Mouse (Mus musculus) heart, adult 10 weeks (tissue): ENCODE data around the gene Dynlt3. TPM values are rescaled to one million over a fixed set of nuclear protein-coding genes. Genes with fewer than 3 reads are reported as not detected.

ENCODE experiments used
- polyA plus RNA-seq: library from polyadenylated mRNA; stranded (reverse); fragments of 350-450 nt; fragmentation: Illumina TruSeq; extraction: RNeasy Lipid Tissue Mini Kit (QIAGEN cat#74804); gene quantifications from one replicate; pipeline ENCODE4 v1.2.3, GENCODE M21; 2014; ENCODE audit warnings: low read depth, low replicate concordance

Gene Dynlt3
- 59.8 TPM for polyA plus RNA-seq

GRCm38 (mm10) chrX:9662391-9663111, at the start of gene Dynlt3:
Dynlt3 (minus strand) TSS chrX:9663003.

Other genes with a start within 250 kb of the Dynlt3 start
- gene Cybb, start 175.2 kb downstream of the Dynlt3 start, polyA plus RNA-seq = 3.6 TPM
- gene H2al1o, start 90.6 kb downstream of the Dynlt3 start, polyA plus RNA-seq = not detected
- not detected for gene Hypm, start 183.9 kb upstream of the Dynlt3 start, polyA plus RNA-seq
- gene H2al3, start 186.7 kb upstream of the Dynlt3 start, polyA plus RNA-seq = not detected
- gene Sytl5, start 222.6 kb upstream of the Dynlt3 start, polyA plus RNA-seq = not detected